Mouse (Mus musculus) gastrocnemius, postnatal 36 days (tissue): ENCODE results near the gene Serpina3g. TPM values are rescaled to one million over a fixed set of nuclear protein-coding genes. Genes with fewer than 3 reads are reported as not detected.

Experiments
- DNase-seq, 2 experiments: peaks; one replicate each; pipeline ENCODE4 v3.0.0; 2022
- intact Hi-C: fragments of 180-260 bp; cut with DNase I; formaldehyde crosslinking; loops from one replicate; pipeline ENCODE4 v1.15.1; 2025
- total RNA-seq, 2 experiments: library from RNA; stranded (reverse); gene quantifications; 2 replicates each; pipeline ENCODE4 v1.2.3; 2021

The Serpina3g gene
- total RNA-seq, 2 experiments from 2014 or later, result not detected

- no peak for DNase-seq
- intact Hi-C loops, result no loop called here
Measured at GRCm38 (mm10) chr12:104278216-104279055, 42.4 kb downstream of the Serpina3g start.

GRCm38 (mm10) chr12:104279056-104279435 is 43.0 kb downstream of the Serpina3g start:
- intact Hi-C loops, result no loop called here
- DNase-seq, result no peak

GRCm38 (mm10) chr12:104283380-104283779 is 47.3 kb downstream of the Serpina3g start:
- intact Hi-C loops, result no loop called here

GRCm38 (mm10) chr12:104288336-104288735 is 52.3 kb downstream of the Serpina3g start:
- intact Hi-C loops, result no loop called here
- DNase-seq, result no peak

More at GRCm38 (mm10) chr12:104283380-104283779, 47.3 kb downstream of the Serpina3g start:
- DNase-seq, result no peak

- intact Hi-C loops, result no loop called here
- no peak for DNase-seq
Measured at GRCm38 (mm10) chr12:104289872-104290271, 53.8 kb downstream of the Serpina3g start.

Other genes starting within 250 kb of the Serpina3g start
- not detected for gene Serpina11, start 246.3 kb upstream of the Serpina3g start, total RNA-seq
- gene Serpina9, start 222.5 kb upstream of the Serpina3g start, total RNA-seq, result not detected
- not detected for gene Serpina12, start 191.8 kb upstream of the Serpina3g start, total RNA-seq
- gene Serpina5, start 135.1 kb upstream of the Serpina3g start, total RNA-seq, result not detected
- not detected for gene Serpina3a, start 123.5 kb upstream of the Serpina3g start, total RNA-seq
- gene Serpina3b, start 108.2 kb upstream of the Serpina3g start, total RNA-seq, result not detected
- gene Serpina3c, start 82.4 kb upstream of the Serpina3g start, total RNA-seq, result 1 to 10 TPM; 1.2 to 1.4 TPM
- gene Serpina3f, start 21.7 kb upstream of the Serpina3g start, total RNA-seq, result not detected
- gene Serpina3i, start 26.9 kb downstream of the Serpina3g start, total RNA-seq, result not detected
- gene Serpina3j, start 78.3 kb downstream of the Serpina3g start, total RNA-seq, result not detected
- gene Serpina3k, start 102.2 kb downstream of the Serpina3g start, total RNA-seq, result under 1 TPM; 0.15 to 0.79 TPM
- gene Serpina3m, start 102.2 kb downstream of the Serpina3g start, total RNA-seq, result under 1 TPM in 1 of 2 experiments, not detected in 1; 0.20 TPM
- gene Serpina3n, start 170.5 kb downstream of the Serpina3g start, total RNA-seq, result 1 to 10 TPM; 2.4 to 6.0 TPM
- gene Gsc, start 237.1 kb downstream of the Serpina3g start, total RNA-seq, result not detected